Mouse (Mus musculus) midbrain, embryonic 13.5 days (tissue): Measurements from ENCODE around the gene Ostc. TPM values are rescaled to one million over a fixed set of nuclear protein-coding genes. Genes with fewer than 3 reads are reported as not detected.
A peak's percentile ranks its signal among the peaks of the same experiment; 100 is the strongest.

ENCODE experiments used
- ATAC-seq: fragments of 200-750 bp; cut with Nextera tagmentation; 2 replicates; pipeline ENCODE4 v1.8.0; 2017; ENCODE audit warnings: mild to moderate bottlenecking, moderate TSS enrichment, moderate library complexity
- H3K27ac ChIP-seq: fragments of 300-500 bp; sonication (generic); 2 replicates; pipeline ENCODE4 v1.5.1; 2015; ENCODE audit warnings: inconsistent platforms, mild to moderate bottlenecking, moderate library complexity
- H3K27me3 ChIP-seq: fragments of 300-500 bp; sonication (generic); 2 replicates; pipeline ENCODE4 v1.6.1; 2015; ENCODE audit warnings: mild to moderate bottlenecking, inconsistent platforms
- H3K36me3 ChIP-seq: fragments of 300-500 bp; sonication (generic); 2 replicates; pipeline ENCODE4 v1.6.1; 2015; ENCODE audit warnings: mild to moderate bottlenecking, inconsistent platforms
- H3K4me1 ChIP-seq: fragments of 300-500 bp; sonication (generic); replicated peaks from 2 replicates; pipeline ENCODE4 v1.6.1; 2015; ENCODE audit warnings: inconsistent platforms
- H3K4me2 ChIP-seq: fragments of 300-500 bp; sonication (generic); replicated peaks from 2 replicates; pipeline ENCODE4 v1.6.1; 2015; ENCODE audit warnings: moderate library complexity, mild to moderate bottlenecking, inconsistent platforms
- H3K4me3 ChIP-seq: fragments of 300-500 bp; sonication (generic); replicated peaks from 2 replicates; pipeline ENCODE4 v1.5.1; 2015; ENCODE audit warnings: mild to moderate bottlenecking, inconsistent platforms
- H3K9ac ChIP-seq: fragments of 300-500 bp; sonication (generic); replicated peaks from 2 replicates; pipeline ENCODE4 v1.6.1; 2015; ENCODE audit warnings: mild to moderate bottlenecking, inconsistent platforms
- H3K9me3 ChIP-seq: fragments of 300-500 bp; sonication (generic); 2 replicates; pipeline ENCODE4 v1.6.1; 2016; ENCODE audit warnings: mild to moderate bottlenecking, inconsistent platforms
- WGBS: fragments of 180-500 bp; shearing (Covaris S2); methylation state at CpG from one replicate; pipeline ENCODE4 v1.1.7; 2015; 5-methylcytosine and 5-hydroxymethylcytosine counted together
- polyA plus RNA-seq: library from polyadenylated mRNA; unstranded; fragments of >200 nt; fragmentation: Nextera tagmentation; extraction: Ambion mirVana; gene quantifications from 2 replicates; pipeline ENCODE4 v1.2.1, GENCODE M21; 2015

The Ostc gene
- polyA plus RNA-seq, 1 experiment from 2014 or later, result 242 TPM

GRCm38 (mm10) chr3:130727676-130728075, 18.4 kb upstream of the Ostc start:
- peaks cover 45% of the 10 kb centered on the region for H3K36me3 ChIP-seq
- no peaks in the 10 kb centered on the region for H3K9me3 ChIP-seq
- no peaks in the 10 kb centered on the region for H3K27me3 ChIP-seq
- WGBS, result 90% methylated on average over 4 of the region's 4 CpGs
- no peak overlapping the region for H3K4me2 ChIP-seq
- no peak for ATAC-seq
- 0 out of 2 replicates have a peak overlapping the region, but pooled peaks have one; percentile 5 for H3K9ac ChIP-seq
- no peak overlapping the region for H3K27ac ChIP-seq
- H3K4me1 ChIP-seq, result peaks cover 26% of the 10 kb centered on the region
- H3K4me3 ChIP-seq, result no peak overlapping the region

GRCm38 (mm10) chr3:130727036-130727435, 17.8 kb upstream of the Ostc start:
- Histone ChIP-seq H3K27ac (no peak overlapping the region), H3K9me3 (no peaks in the 10 kb centered on the region), H3K27me3 (no peaks in the 10 kb centered on the region), H3K36me3 (peaks cover 47% of the 10 kb centered on the region), H3K4me1 (peaks cover 26% of the 10 kb centered on the region), H3K9ac (no peak overlapping the region), H3K4me2 (no peak overlapping the region), H3K4me3 (no peak overlapping the region)
- WGBS, result 100% methylated on average over 1 of the region's 1 CpGs
- ATAC-seq, result no peak

- H3K4me1 ChIP-seq, result peaks cover 22% of the 10 kb centered on the region
- no peak for ATAC-seq
- no peak overlapping the region for H3K4me3 ChIP-seq
- no peak overlapping the region for H3K27ac ChIP-seq
- no peaks in the 10 kb centered on the region for H3K9me3 ChIP-seq
- H3K36me3 ChIP-seq, result peaks cover 47% of the 10 kb centered on the region
- 72% methylated on average over 2 of the region's 2 CpGs for WGBS
- H3K27me3 ChIP-seq, result no peaks in the 10 kb centered on the region
- H3K9ac ChIP-seq, result no peak overlapping the region
- H3K4me2 ChIP-seq, result no peak overlapping the region
Measured at GRCm38 (mm10) chr3:130725718-130726117, 16.5 kb upstream of the Ostc start.

- ATAC-seq, result peak; percentile 64
- WGBS, result 67% methylated on average over 11 of the region's 11 CpGs
- Histone ChIP-seq H3K27ac (peak overlapping the region; percentile 57), H3K4me2 (no peak overlapping the region), H3K9ac (no peak overlapping the region), H3K4me3 (no peak overlapping the region), H3K27me3 (no peaks in the 10 kb centered on the region), H3K9me3 (no peaks in the 10 kb centered on the region), H3K4me1 (peaks cover 5% of the 10 kb centered on the region), H3K36me3 (peaks cover 36% of the 10 kb centered on the region)
Measured at GRCm38 (mm10) chr3:130722733-130723478, 13.7 kb upstream of the Ostc start.

GRCm38 (mm10) chr3:130720225-130720624, 11.0 kb upstream of the Ostc start:
- Histone ChIP-seq H3K4me2 (no peak overlapping the region), H3K27ac (no peak overlapping the region), H3K4me3 (no peak overlapping the region), H3K9ac (no peak overlapping the region), H3K9me3 (no peaks in the 10 kb centered on the region), H3K36me3 (peaks cover 9% of the 10 kb centered on the region), H3K27me3 (no peaks in the 10 kb centered on the region), H3K4me1 (no peaks in the 10 kb centered on the region)
- no peak for ATAC-seq
- 90% methylated on average over 4 of the region's 4 CpGs for WGBS

- 88% methylated on average over 4 of the region's 4 CpGs for WGBS
Measured at GRCm38 (mm10) chr3:130718871-130719270, 9.6 kb upstream of the Ostc start.

GRCm38 (mm10) chr3:130716555-130716954, 7.3 kb upstream of the Ostc start:
- Histone ChIP-seq H3K4me3 (no peak overlapping the region), H3K9ac (no peak overlapping the region), H3K36me3 (no peaks in the 10 kb centered on the region), H3K27ac (no peak overlapping the region), H3K4me1 (0 out of 2 replicates have a peak, but pooled peaks cover 4% of the 10 kb centered on the region), H3K9me3 (no peaks in the 10 kb centered on the region), H3K4me2 (no peak overlapping the region), H3K27me3 (no peaks in the 10 kb centered on the region)
- 90% methylated on average over 7 of the region's 7 CpGs for WGBS
- ATAC-seq, result no peak

More at GRCm38 (mm10) chr3:130718871-130719270, 9.6 kb upstream of the Ostc start:
- no peaks in the 10 kb centered on the region for H3K27me3 ChIP-seq
- H3K27ac ChIP-seq, result no peak overlapping the region
- H3K4me3 ChIP-seq, result no peak overlapping the region
- H3K4me1 ChIP-seq, result 0 out of 2 replicates have a peak, but pooled peaks cover 4% of the 10 kb centered on the region
- H3K36me3 ChIP-seq, result 0 out of 2 replicates have a peak, but pooled peaks cover 3% of the 10 kb centered on the region
- H3K9me3 ChIP-seq, result no peaks in the 10 kb centered on the region
- no peak overlapping the region for H3K9ac ChIP-seq
- no peak for ATAC-seq
- H3K4me2 ChIP-seq, result no peak overlapping the region

GRCm38 (mm10) chr3:130714775-130715568, 5.7 kb upstream of the Ostc start:
- ATAC-seq, result no peak
- 18% methylated on average over 22 of the region's 22 CpGs for WGBS
- Histone ChIP-seq H3K4me2 (peak overlapping the region; percentile 56), H3K9ac (no peak overlapping the region), H3K27ac (no peak overlapping the region), H3K4me3 (peak overlapping the region; percentile 29), H3K36me3 (no peaks in the 10 kb centered on the region), H3K27me3 (no peaks in the 10 kb centered on the region), H3K9me3 (no peaks in the 10 kb centered on the region), H3K4me1 (peaks cover 6% of the 10 kb centered on the region)

GRCm38 (mm10) chr3:130712891-130713290, 3.6 kb upstream of the Ostc start:
- Histone ChIP-seq H3K27ac (no peak overlapping the region), H3K9me3 (no peaks in the 10 kb centered on the region), H3K4me1 (peaks cover 15% of the 10 kb centered on the region), H3K36me3 (no peaks in the 10 kb centered on the region), H3K27me3 (no peaks in the 10 kb centered on the region), H3K9ac (no peak overlapping the region), H3K4me2 (no peak overlapping the region), H3K4me3 (no peak overlapping the region)
- 72% methylated on average over 6 of the region's 6 CpGs for WGBS
- no peak for ATAC-seq

- H3K36me3 ChIP-seq, result no peaks in the 10 kb centered on the region
- no peak overlapping the region for H3K27ac ChIP-seq
- H3K9me3 ChIP-seq, result no peaks in the 10 kb centered on the region
- ATAC-seq, result no peak
- peak overlapping the region; percentile 77 for H3K4me2 ChIP-seq
- H3K9ac ChIP-seq, result no peak overlapping the region
- peaks cover 28% of the 10 kb centered on the region for H3K4me1 ChIP-seq
- H3K27me3 ChIP-seq, result no peaks in the 10 kb centered on the region
- WGBS, result 65% methylated on average over 7 of the region's 7 CpGs
- peak overlapping the region; percentile 72; the same call in 1 of the 2 replicates for H3K4me3 ChIP-seq
Measured at GRCm38 (mm10) chr3:130710103-130710502, 859 bp upstream of the Ostc start.

GRCm38 (mm10) chr3:130708529-130708928, 715 bp downstream of the Ostc start:
- H3K27me3 ChIP-seq, result no peaks in the 10 kb centered on the region
- H3K4me3 ChIP-seq, result peak overlapping the region; percentile 72
- H3K4me2 ChIP-seq, result peak overlapping the region; percentile 77
- peaks cover 6% of the 10 kb centered on the region for H3K36me3 ChIP-seq
- WGBS, result 2% methylated on average over 5 of the region's 5 CpGs
- H3K4me1 ChIP-seq, result peaks cover 24% of the 10 kb centered on the region
- H3K9ac ChIP-seq, result peak overlapping the region; percentile 84
- H3K27ac ChIP-seq, result peak overlapping the region; percentile 85; the same call in 1 of the 2 replicates
- ATAC-seq, result no peak
- H3K9me3 ChIP-seq, result no peaks in the 10 kb centered on the region

GRCm38 (mm10) chr3:130702289-130702688, 7.0 kb downstream of the Ostc start:
- no peaks in the 10 kb centered on the region for H3K9me3 ChIP-seq
- H3K36me3 ChIP-seq, result peaks cover 53% of the 10 kb centered on the region
- no peak overlapping the region for H3K4me2 ChIP-seq
- H3K9ac ChIP-seq, result no peak overlapping the region
- H3K4me1 ChIP-seq, result peaks cover 7% of the 10 kb centered on the region
- no peaks in the 10 kb centered on the region for H3K27me3 ChIP-seq
- no peak overlapping the region for H3K27ac ChIP-seq
- no peak overlapping the region for H3K4me3 ChIP-seq
- ATAC-seq, result no peak
- WGBS, result 88% methylated on average over 6 of the region's 6 CpGs
